Comparison of ENCODE assay signal across 7 mouse cellular contexts in genomic region chr4:78606461-78606830, GRCm38 (mm10).
A peak's percentile ranks its signal among the peaks of the same experiment; 100 is the strongest.
DNase-seq lines count a peak whose midpoint lies in the region; ATAC-seq lines count a peak whose summit lies in the region.

No protein-coding gene starts in this region.

- peak overlapping the region; percentile 55 for H3K4me2 ChIP-seq in midbrain, embryonic 14.5 days (ENCODE audit: low read length)

- peak overlapping the region; percentile 34 for H3K9ac ChIP-seq in midbrain, embryonic 14.5 days (replicated peaks; ENCODE audit: low read length)

- peak; percentile 78 for ATAC-seq in midbrain, embryonic 14.5 days (ENCODE audit: low FRiP score, low TSS enrichment)
- no peak for ATAC-seq in megakaryocyte, adult 5-6 weeks (ENCODE audit: poor library complexity, severe bottlenecking)

- WGBS in forebrain, embryonic 10.5 days = 14% methylated on average over 18 of the region's 18 CpGs
- 8% methylated on average over 18 of the region's 18 CpGs for WGBS in midbrain, embryonic 14.5 days

- peak overlapping the region; percentile 44 for H3K4me3 ChIP-seq in forebrain, embryonic 10.5 days
- H3K4me3 ChIP-seq in midbrain, embryonic 14.5 days (replicated peaks; ENCODE audit: low read depth, low read length) = peak overlapping the region; percentile 36

- peak overlapping the region; percentile 58; the same call in 1 of the 2 replicates for H3K27ac ChIP-seq in forebrain, embryonic 10.5 days
- H3K27ac ChIP-seq in midbrain, embryonic 14.5 days (replicated peaks; ENCODE audit: low read depth, low read length) = 0 out of 2 replicates have a peak overlapping the region, but pooled peaks have one; percentile 13

- peaks cover 7% of the 10 kb centered on the region for H3K4me1 ChIP-seq in forebrain, embryonic 10.5 days
- H3K4me1 ChIP-seq in midbrain, embryonic 14.5 days (ENCODE audit: control insufficient read depth, insufficient read depth, low read length) = no peaks in the 10 kb centered on the region

- no peaks in the 10 kb centered on the region for H3K36me3 ChIP-seq in forebrain, embryonic 10.5 days (replicated peaks)
- H3K36me3 ChIP-seq in midbrain, embryonic 14.5 days (ENCODE audit: control insufficient read depth, insufficient read depth, low read length) = no peaks in the 10 kb centered on the region

- H3K27me3 ChIP-seq in forebrain, embryonic 10.5 days (ENCODE audit: poor library complexity, severe bottlenecking) = no peaks in the 10 kb centered on the region
- no peaks in the 10 kb centered on the region for H3K27me3 ChIP-seq in midbrain, embryonic 14.5 days (ENCODE audit: control insufficient read depth, insufficient read depth, low read length)

- no peaks in the 10 kb centered on the region for H3K9me3 ChIP-seq in forebrain, embryonic 10.5 days
- no peaks in the 10 kb centered on the region for H3K9me3 ChIP-seq in midbrain, embryonic 14.5 days (ENCODE audit: control insufficient read depth, low read length)

- DNase-seq in left cerebral cortex, adult 18-20 months (ENCODE audit: low spot score in 2 of 2) = peak; percentile 9 to 18
- no peak for DNase-seq in left cerebral cortex, adult 11 months (ENCODE audit: low spot score)
- DNase-seq in forebrain, embryonic 10.5 days (ENCODE audit: extremely low spot score, low spot score) = peak; percentile 17
- peak; percentile 2 to 6 for DNase-seq in kidney, postnatal 4 days
- DNase-seq in midbrain, embryonic 14.5 days = peak; percentile 51
- DNase-seq in lung, adult 18-20 months = no peak

Comparison
In these comparisons a context has a peak if more than half of its experiments do, and no peak if none do; other contexts are left out.
1. DNase-seq: peak in left cerebral cortex, adult 18-20 months (2 of 2), forebrain, embryonic 10.5 days (single experiment), kidney, postnatal 4 days (2 of 2) and midbrain, embryonic 14.5 days (single experiment); none in left cerebral cortex, adult 11 months (single experiment) and lung, adult 18-20 months (0 of 2).